Mouse (Mus musculus) lung, postnatal 0 days (tissue): ENCODE data around the gene Ttll12.

Experiments
- CTCF ChIP-seq: IDR thresholded peaks from 2 replicates; pipeline ENCODE4 v1.5.1; 2016; ENCODE audit warnings: antibody characterized with exemption, mild to moderate bottlenecking
- EP300 ChIP-seq: IDR thresholded peaks from 2 replicates; pipeline ENCODE4 v1.6.1; 2016; ENCODE audit warnings: antibody characterized with exemption, mild to moderate bottlenecking, control low read depth

- TF ChIP-seq CTCF (no peak), EP300 (no peak)
Observed at GRCm38 (mm10) chr15:83568544-83568943, 26.4 kb downstream of the Ttll12 start.
